Mouse (Mus musculus) limb, embryonic 11.5 days (tissue): ENCODE measurements at regions not wholly inside any gene's neighbourhood (a gene's known extent, or its start where the extent isn't known, plus 50 kb on each side); places are given as distances from the start of the nearest gene placed in this dataset.

ENCODE experiments used
- ATAC-seq: fragments of 200-750 bp; cut with Nextera tagmentation; 2 replicates; pipeline ENCODE4 v1.8.0; 2017; ENCODE audit warnings: low read depth; ENCODE audit not compliant: insufficient number of reproducible peaks, low FRiP score, low TSS enrichment
- DNase-seq: peaks from one replicate; pipeline ENCODE4 v3.0.0-alpha.2; 2015; ENCODE audit warnings: low spot score
- H3K27ac ChIP-seq: fragments of 300-500 bp; sonication (generic); replicated peaks from 2 replicates; pipeline ENCODE4 v1.5.1; 2014; ENCODE audit warnings: low read depth, mild to moderate bottlenecking, low read length
- H3K27me3 ChIP-seq: fragments of 300-500 bp; sonication (generic); 2 replicates; pipeline ENCODE4 v1.6.1; 2014; ENCODE audit warnings: mild to moderate bottlenecking, low read length, mixed read lengths; ENCODE audit not compliant: control insufficient read depth, insufficient read depth
- H3K36me3 ChIP-seq: fragments of 300-500 bp; sonication (generic); 2 replicates; pipeline ENCODE4 v1.6.1; 2014; ENCODE audit warnings: mild to moderate bottlenecking, low read length, moderate library complexity, mixed read lengths; ENCODE audit not compliant: control insufficient read depth, insufficient read depth
- H3K4me1 ChIP-seq: fragments of 300-500 bp; sonication (generic); 2 replicates; pipeline ENCODE4 v1.6.1; 2014; ENCODE audit warnings: low read length, mixed read lengths; ENCODE audit not compliant: control insufficient read depth, insufficient read depth
- H3K4me2 ChIP-seq: fragments of 300-500 bp; sonication (generic); 2 replicates; pipeline ENCODE4 v1.6.1; 2014; ENCODE audit warnings: low read depth, mild to moderate bottlenecking, moderate library complexity; ENCODE audit not compliant: severe bottlenecking
- H3K4me3 ChIP-seq: fragments of 300-500 bp; sonication (generic); 2 replicates; pipeline ENCODE4 v1.5.1; 2014; ENCODE audit warnings: low read depth, low read length
- H3K9ac ChIP-seq: fragments of 300-500 bp; sonication (generic); 2 replicates; pipeline ENCODE4 v1.6.1; 2014; ENCODE audit warnings: mild to moderate bottlenecking, low read length
- H3K9me3 ChIP-seq: fragments of 300-500 bp; sonication (generic); 2 replicates; pipeline ENCODE4 v1.6.1; 2016; ENCODE audit warnings: low read length; ENCODE audit not compliant: control insufficient read depth
- WGBS: fragments of 180-500 bp; shearing (Covaris S2); extraction: QIAGEN DNeasy Blood & Tissue Kit; methylation state at CpG from one replicate; pipeline ENCODE4 v1.1.7; 2014; 5-methylcytosine and 5-hydroxymethylcytosine counted together

DNA sequence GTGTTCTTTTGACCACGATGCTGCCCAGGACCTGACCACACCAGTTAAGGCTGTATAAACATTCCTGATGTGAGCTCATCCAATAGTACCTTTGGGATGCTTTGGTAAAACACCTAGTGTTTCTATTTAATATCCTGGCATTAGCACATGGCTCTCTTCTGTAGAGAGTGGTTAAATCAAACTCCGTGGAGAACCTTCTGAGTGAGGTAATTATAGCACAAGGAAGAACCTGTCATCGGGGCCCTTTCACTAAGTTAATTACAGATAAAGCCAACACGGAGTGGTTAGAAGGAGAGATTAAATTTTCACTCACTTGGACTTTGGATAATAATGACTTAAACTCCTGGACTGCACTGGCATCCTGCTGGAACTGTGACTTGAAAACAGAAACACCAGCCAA, 133.8 kb upstream of the N6amt1 start:
- no peak overlapping the region for H3K4me2 ChIP-seq
- ATAC-seq (no peak), DNase-seq (no peak)
- no peak overlapping the region for H3K4me3 ChIP-seq
- H3K27me3 ChIP-seq, result no peaks in the 10 kb centered on the region
- no peaks in the 10 kb centered on the region for H3K9me3 ChIP-seq
- no peak overlapping the region for H3K27ac ChIP-seq
- 61% methylated on average over 4 of the region's 4 CpGs for WGBS
- H3K36me3 ChIP-seq, result no peaks in the 10 kb centered on the region
- no peak overlapping the region for H3K9ac ChIP-seq
- no peaks in the 10 kb centered on the region for H3K4me1 ChIP-seq

DNA sequence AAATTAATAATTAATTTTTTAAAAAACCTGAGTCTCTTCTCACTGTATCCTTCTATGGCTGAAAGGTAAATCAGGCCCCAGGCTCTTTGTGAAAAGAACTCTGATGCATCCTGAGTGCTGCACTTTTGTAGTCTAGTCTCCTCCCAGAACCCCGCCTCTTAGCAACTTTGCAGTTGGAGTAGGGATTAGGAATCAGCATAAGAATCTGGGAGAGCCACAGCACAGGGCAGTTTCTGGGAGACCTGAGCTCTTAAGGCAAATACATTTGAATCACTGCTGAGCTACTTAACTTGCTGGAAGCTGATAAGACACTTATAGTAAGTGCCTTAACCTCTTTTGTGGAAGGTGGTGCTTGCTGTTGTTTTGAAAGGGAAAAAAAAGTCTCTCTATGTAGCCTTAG, 146.1 kb upstream of the N6amt1 start:
- no peaks in the 10 kb centered on the region for H3K4me1 ChIP-seq
- DNase-seq, result no peak
- no peak overlapping the region for H3K4me3 ChIP-seq
- no peak overlapping the region for H3K9ac ChIP-seq
- no peak overlapping the region for H3K4me2 ChIP-seq
- H3K36me3 ChIP-seq, result no peaks in the 10 kb centered on the region
- no peak overlapping the region for H3K27ac ChIP-seq
- H3K9me3 ChIP-seq, result no peaks in the 10 kb centered on the region
- H3K27me3 ChIP-seq, result no peaks in the 10 kb centered on the region
- 50% methylated on average over 1 of the region's 1 CpGs for WGBS
- ATAC-seq, result no peak

DNA sequence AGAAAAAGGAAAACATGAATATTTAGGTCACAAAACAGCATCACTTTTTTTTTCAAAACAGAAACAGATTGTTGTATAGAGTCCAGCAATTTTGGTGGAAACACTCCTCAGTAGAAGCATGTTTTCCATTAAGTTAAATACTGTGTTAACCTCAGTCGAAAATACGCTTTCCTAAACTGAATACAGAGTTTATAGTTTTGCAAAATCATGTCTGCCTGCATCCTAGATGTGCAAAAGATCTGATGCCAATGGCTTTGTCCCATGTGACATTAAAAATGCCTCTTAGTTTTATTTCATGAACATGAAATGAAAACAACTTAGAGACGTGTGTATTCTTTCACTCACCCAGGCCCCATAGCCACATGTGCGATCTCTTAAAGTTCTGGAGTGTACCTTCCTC, 163.5 kb upstream of the N6amt1 start:
- no peaks in the 10 kb centered on the region for H3K9me3 ChIP-seq
- H3K9ac ChIP-seq, result no peak overlapping the region
- ATAC-seq (no peak), DNase-seq (no peak)
- no peaks in the 10 kb centered on the region for H3K27me3 ChIP-seq
- H3K36me3 ChIP-seq, result no peaks in the 10 kb centered on the region
- no peak overlapping the region for H3K4me2 ChIP-seq
- H3K4me1 ChIP-seq, result no peaks in the 10 kb centered on the region
- H3K4me3 ChIP-seq, result no peak overlapping the region
- H3K27ac ChIP-seq, result no peak overlapping the region
- WGBS, result 87% methylated on average over 4 of the region's 4 CpGs

DNA sequence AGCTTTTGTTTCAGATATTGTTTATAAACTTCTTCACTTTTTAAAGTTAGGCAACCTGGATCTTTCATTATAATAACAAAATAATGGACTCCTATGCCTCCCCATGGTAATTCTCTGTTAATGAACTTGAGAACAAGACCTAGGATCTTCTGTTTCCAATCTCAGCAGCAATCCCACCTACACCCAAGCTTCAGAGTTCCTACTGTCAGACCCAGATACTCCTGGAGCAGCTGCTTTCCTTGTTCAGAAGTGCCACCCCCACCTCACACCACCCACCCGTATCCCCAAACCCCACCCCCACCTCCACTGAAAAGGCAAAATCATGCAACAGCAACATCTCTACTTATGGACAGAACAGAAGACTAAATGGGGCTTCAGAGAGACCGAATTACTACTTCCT, 165.2 kb upstream of the N6amt1 start:
- no peaks in the 10 kb centered on the region for H3K36me3 ChIP-seq
- ATAC-seq (no peak), DNase-seq (no peak)
- no peak overlapping the region for H3K27ac ChIP-seq
- H3K4me2 ChIP-seq, result no peak overlapping the region
- H3K9me3 ChIP-seq, result no peaks in the 10 kb centered on the region
- 75% methylated on average over 2 of the region's 2 CpGs for WGBS
- no peak overlapping the region for H3K4me3 ChIP-seq
- no peak overlapping the region for H3K9ac ChIP-seq
- H3K4me1 ChIP-seq, result no peaks in the 10 kb centered on the region
- H3K27me3 ChIP-seq, result no peaks in the 10 kb centered on the region

DNA sequence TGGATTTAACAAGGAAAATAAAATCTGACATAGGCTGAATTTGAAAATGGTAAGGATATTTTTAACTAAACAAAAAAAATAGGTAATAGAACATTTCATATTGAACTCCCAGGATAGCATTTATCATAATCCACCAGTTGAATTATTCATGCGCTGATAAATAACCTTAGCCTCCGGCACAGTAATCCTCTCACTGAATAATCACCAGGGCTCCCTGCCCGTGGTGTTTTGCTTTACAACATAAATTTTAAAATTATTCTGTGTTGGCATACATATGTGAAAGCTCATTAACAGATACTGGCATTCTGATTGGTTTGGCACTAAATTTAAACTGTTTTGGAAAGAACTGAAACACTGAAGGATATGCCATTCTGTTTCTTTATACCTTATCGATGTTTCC, 181.6 kb upstream of the N6amt1 start:
- DNase-seq, result no peak
- no peaks in the 10 kb centered on the region for H3K36me3 ChIP-seq
- WGBS, result 83% methylated on average over 4 of the region's 4 CpGs
- H3K27me3 ChIP-seq, result no peaks in the 10 kb centered on the region
- no peak overlapping the region for H3K9ac ChIP-seq
- H3K4me1 ChIP-seq, result no peaks in the 10 kb centered on the region
- no peak for ATAC-seq
- H3K4me3 ChIP-seq, result no peak overlapping the region
- H3K4me2 ChIP-seq, result no peak overlapping the region
- H3K9me3 ChIP-seq, result no peaks in the 10 kb centered on the region
- H3K27ac ChIP-seq, result no peak overlapping the region

DNA sequence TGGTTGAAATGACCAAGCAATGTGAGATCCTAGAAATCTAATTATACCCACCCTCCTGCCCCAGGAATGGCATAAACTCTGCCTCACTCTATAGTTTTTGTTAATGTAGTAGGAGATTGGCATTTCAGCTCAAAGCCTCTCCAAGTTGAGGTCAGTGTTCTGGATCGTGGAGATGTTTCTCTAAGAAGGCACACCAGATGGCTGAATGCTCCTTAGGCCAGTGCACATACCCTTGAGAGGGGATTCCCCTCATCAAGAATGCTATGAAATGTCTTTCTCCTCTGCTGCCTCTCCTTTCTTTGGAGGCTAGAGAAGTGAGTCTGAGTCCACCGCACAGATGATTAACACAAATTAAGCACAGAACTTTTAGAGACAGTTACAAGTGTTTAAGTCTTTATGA, 214.7 kb upstream of the N6amt1 start:
- ATAC-seq (no peak), DNase-seq (no peak)
- Histone ChIP-seq H3K36me3 (no peaks in the 10 kb centered on the region), H3K27ac (no peak overlapping the region), H3K4me1 (no peaks in the 10 kb centered on the region), H3K4me3 (no peak overlapping the region), H3K4me2 (no peak overlapping the region), H3K9ac (no peak overlapping the region), H3K9me3 (no peaks in the 10 kb centered on the region), H3K27me3 (no peaks in the 10 kb centered on the region)
- WGBS, result 89% methylated on average over 2 of the region's 2 CpGs

DNA sequence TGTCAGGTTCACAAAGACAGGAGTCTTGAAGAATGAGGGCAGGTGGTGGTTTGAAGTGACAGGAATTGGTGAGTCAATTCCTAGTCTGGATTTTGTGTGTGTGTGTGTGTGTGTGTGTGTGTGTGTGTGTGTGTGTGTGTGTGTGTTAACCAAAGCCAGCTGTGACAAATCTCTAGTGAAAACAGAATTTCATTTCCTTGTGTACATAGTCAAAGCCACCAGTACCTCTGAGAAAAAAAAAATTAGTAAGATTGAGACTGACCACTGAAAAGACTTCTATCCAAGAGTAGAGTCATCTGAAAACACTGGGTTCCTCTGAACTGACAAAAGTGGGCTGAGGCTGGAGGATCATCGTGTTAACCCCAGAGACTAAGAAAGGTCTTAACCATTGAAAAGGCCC, 217.5 kb upstream of the N6amt1 start:
- Histone ChIP-seq H3K4me3 (no peak overlapping the region), H3K4me2 (no peak overlapping the region), H3K36me3 (no peaks in the 10 kb centered on the region), H3K9me3 (no peaks in the 10 kb centered on the region), H3K9ac (no peak overlapping the region), H3K27ac (no peak overlapping the region), H3K4me1 (no peaks in the 10 kb centered on the region), H3K27me3 (no peaks in the 10 kb centered on the region)
- DNase-seq (no peak), ATAC-seq (no peak)
- WGBS, result 90% methylated on average over 1 of the region's 1 CpGs

DNA sequence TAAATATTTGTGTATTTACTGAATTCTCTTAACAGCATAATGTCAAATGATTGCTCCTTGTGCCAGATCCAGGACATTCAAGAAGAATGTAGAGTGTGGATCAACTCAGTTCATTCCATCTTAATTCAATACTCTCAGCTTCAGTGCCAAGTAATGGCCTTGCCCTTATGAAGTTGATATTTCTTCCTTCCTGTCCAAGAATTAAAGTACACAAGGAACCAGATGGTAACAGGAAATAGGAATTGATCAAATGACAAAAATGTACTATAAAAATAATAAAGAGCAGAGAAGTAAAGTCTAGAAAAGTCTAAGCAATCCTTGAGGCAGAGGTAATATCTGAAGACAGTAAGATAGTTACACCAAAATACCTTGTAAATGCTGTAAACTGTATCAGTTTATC, 219.5 kb upstream of the N6amt1 start:
- H3K9me3 ChIP-seq, result no peaks in the 10 kb centered on the region
- H3K36me3 ChIP-seq, result no peaks in the 10 kb centered on the region
- no peak overlapping the region for H3K4me3 ChIP-seq
- no peaks in the 10 kb centered on the region for H3K27me3 ChIP-seq
- no peak overlapping the region for H3K4me2 ChIP-seq
- DNase-seq (no peak), ATAC-seq (no peak)
- no peaks in the 10 kb centered on the region for H3K4me1 ChIP-seq
- H3K27ac ChIP-seq, result no peak overlapping the region
- H3K9ac ChIP-seq, result no peak overlapping the region

DNA sequence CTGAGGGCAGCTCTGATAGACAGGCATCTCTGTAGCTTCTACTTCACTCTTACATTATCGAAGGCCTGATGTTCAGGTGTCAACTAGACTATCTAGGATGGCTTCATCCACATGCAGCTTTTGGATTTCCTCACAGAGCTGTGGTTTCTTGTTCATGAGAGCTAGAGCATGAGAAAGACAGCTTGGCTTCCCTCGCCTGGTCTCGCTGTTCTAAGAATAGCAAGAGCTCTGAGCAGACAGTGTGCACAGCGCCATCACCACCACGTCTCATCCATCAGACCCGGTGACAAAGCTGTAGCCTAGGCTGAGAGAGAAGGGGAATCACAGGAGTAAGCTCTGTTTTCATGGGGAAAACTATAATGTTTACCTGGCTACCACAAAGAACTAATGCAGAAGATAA, 220.1 kb upstream of the N6amt1 start:
- ATAC-seq (no peak), DNase-seq (no peak)
- Histone ChIP-seq H3K4me3 (no peak overlapping the region), H3K4me1 (no peaks in the 10 kb centered on the region), H3K36me3 (no peaks in the 10 kb centered on the region), H3K27me3 (no peaks in the 10 kb centered on the region), H3K9ac (no peak overlapping the region), H3K27ac (no peak overlapping the region), H3K9me3 (no peaks in the 10 kb centered on the region), H3K4me2 (no peak overlapping the region)
- 88% methylated on average over 6 of the region's 6 CpGs for WGBS
